In genomic region chr1:105355910-105356290, GRCm38 (mm10) we compare ENCODE assay signal across 8 mouse cellular contexts. TPM values are rescaled to one million over a fixed set of nuclear protein-coding genes. Genes with fewer than 3 reads are reported as not detected.
DNase-seq lines count a peak whose midpoint lies in the region; ATAC-seq and TF ChIP-seq lines count a peak whose summit lies in the region.

No protein-coding gene starts in this region.

- peak overlapping the region; percentile 82 for H3K9ac ChIP-seq in intestine, postnatal 0 days (ENCODE audit: low read depth, low read length)
- H3K9ac ChIP-seq in lung, embryonic 16.5 days (ENCODE audit: low read length) = peak overlapping the region; percentile 74

- ATAC-seq in granulocyte monocyte progenitor cell, adult 5-6 weeks (replicated peaks; ENCODE audit: poor library complexity, severe bottlenecking) = 0 out of 2 replicates have a peak, but pooled peaks have one; percentile 5
- ATAC-seq in intestine, postnatal 0 days = peak; percentile 47; the same call in 1 of the 2 replicates
- peak; percentile 61 for ATAC-seq in lung, embryonic 16.5 days (ENCODE audit: low read depth)

- peak overlapping the region; percentile 97 for H3K4me3 ChIP-seq in intestine, postnatal 0 days (ENCODE audit: low read depth, low read length)
- peak overlapping the region; percentile 82 for H3K4me3 ChIP-seq in lung, embryonic 16.5 days (ENCODE audit: low read length)

- no peaks in the 10 kb centered on the region for H3K9me3 ChIP-seq in intestine, postnatal 0 days (ENCODE audit: control insufficient read depth)
- no peaks in the 10 kb centered on the region for H3K9me3 ChIP-seq in lung, embryonic 16.5 days (ENCODE audit: control insufficient read depth, low read length)

- no peak for TF ChIP-seq CTCF in intestine, postnatal 0 days (IDR thresholded peaks at IDR 0.05; ENCODE audit: low read depth)

- H3K4me2 ChIP-seq in intestine, postnatal 0 days (replicated peaks; ENCODE audit: low read depth) = peak overlapping the region; percentile 90
- H3K4me2 ChIP-seq in lung, embryonic 16.5 days (ENCODE audit: low read depth, low read length) = peak overlapping the region; percentile 96

- WGBS in intestine, postnatal 0 days = 0% methylated on average over 6 of the region's 23 CpGs
- 0% methylated on average over 21 of the region's 23 CpGs for WGBS in lung, embryonic 16.5 days

- no peaks in the 10 kb centered on the region for H3K4me1 ChIP-seq in intestine, postnatal 0 days (replicated peaks; ENCODE audit: control insufficient read depth, insufficient read depth, low read length)
- peaks cover 6% of the 10 kb centered on the region; the same call in 1 of the 2 replicates for H3K4me1 ChIP-seq in lung, embryonic 16.5 days (replicated peaks; ENCODE audit: control insufficient read depth, insufficient read depth, low read length)

- no peaks in the 10 kb centered on the region for H3K36me3 ChIP-seq in intestine, postnatal 0 days (ENCODE audit: control insufficient read depth, insufficient read depth)
- H3K36me3 ChIP-seq in lung, embryonic 16.5 days (ENCODE audit: control insufficient read depth, insufficient read depth, low read length) = no peaks in the 10 kb centered on the region

- peak overlapping the region; percentile 68 for H3K27ac ChIP-seq in intestine, postnatal 0 days (ENCODE audit: low read depth, low read length)
- H3K27ac ChIP-seq in lung, embryonic 16.5 days (ENCODE audit: low read length) = no peak overlapping the region

- intact Hi-C loops in gastrocnemius, postnatal 14 days (cut with DNase I; ENCODE audit: low total_unique reads) = no loop called here

- no peaks in the 10 kb centered on the region for H3K27me3 ChIP-seq in intestine, postnatal 0 days (replicated peaks; ENCODE audit: control insufficient read depth, insufficient read depth, low read length)
- no peaks in the 10 kb centered on the region for H3K27me3 ChIP-seq in lung, embryonic 16.5 days (ENCODE audit: control insufficient read depth, insufficient read depth, low read depth, low read length)

- peak; percentile 28 for DNase-seq in gastrocnemius, postnatal 14 days
- no peak for DNase-seq in gastrocnemius, adult 18-20 months (ENCODE audit: low spot score)
- peak; percentile 10 for DNase-seq in brain, embryonic 18.5 days (ENCODE audit: low read depth, low spot score)
- peak; percentile 28 for DNase-seq in right cerebral cortex, postnatal 14 days
- no peak for DNase-seq in thymus, postnatal 25 days

RNA-seq across cellular contexts. Expression of gene Rnf152, which starts 0.6 kb away (rescaled TPM):
- 1 to 10 TPM; 1.3 to 1.5 TPM for total RNA-seq in gastrocnemius, postnatal 14 days (2021)
- total RNA-seq in gastrocnemius, adult 18-20 months (2021) = under 1 TPM; 0.30 to 0.38 TPM
- total RNA-seq in granulocyte monocyte progenitor cell, adult 5-6 weeks (2014; fragmentation: Nextera tagmentation) = not detected in 2 replicates
- total RNA-seq in granulocyte monocyte progenitor cell, adult 5-6 weeks (2017) = not detected in 2 replicates
- 1.8 and 2.1 TPM in 2 replicates for polyA plus RNA-seq in intestine, postnatal 0 days (2015; fragmentation: Nextera tagmentation; extraction: Ambion mirVana)
- polyA plus RNA-seq in lung, embryonic 16.5 days (2015; fragmentation: Nextera tagmentation; extraction: Ambion mirVana) = 1.0 and 1.1 TPM in 2 replicates

Comparison
In these comparisons a context has a peak if more than half of its experiments do, and no peak if none do; other contexts are left out.
1. DNase-seq: peak in gastrocnemius, postnatal 14 days (single experiment), brain, embryonic 18.5 days (single experiment) and right cerebral cortex, postnatal 14 days (single experiment); none in gastrocnemius, adult 18-20 months (single experiment) and thymus, postnatal 25 days (single experiment).
2. ATAC-seq: peak in every context shown above with its lines; median percentile 61 in lung, embryonic 16.5 days; 47 in intestine, postnatal 0 days; 5 in granulocyte monocyte progenitor cell, adult 5-6 weeks.